Comparison of ENCODE assay signal across 37 mouse cellular contexts in the genomic region with DNA sequence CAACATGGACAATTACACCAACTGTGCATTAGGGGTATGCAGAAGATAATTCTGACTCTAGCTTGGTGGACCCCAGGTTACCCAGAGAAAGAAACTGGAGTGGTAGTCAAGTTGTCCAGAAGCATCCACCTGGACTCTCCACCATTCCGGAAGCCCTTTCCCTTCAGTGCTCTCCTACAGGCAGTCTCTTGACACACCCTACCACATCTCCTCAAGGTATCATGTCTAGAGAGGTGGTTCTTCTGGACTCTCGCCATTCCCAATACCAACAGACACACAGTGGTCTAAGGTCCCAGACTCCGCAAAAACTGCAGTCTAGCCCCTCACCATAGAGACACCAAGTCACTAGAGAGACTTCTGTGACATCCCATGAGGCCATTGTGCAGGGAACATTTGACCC. TPM values are rescaled to one million over a fixed set of nuclear protein-coding genes. Genes with fewer than 3 reads are reported as not detected.
"Had no signal": no experiment of that assay in that cellular context is flagged by ENCODE, and none has a peak within 500 bp of the region (broad histone marks: within the 10 kb centered on the region; RNA-seq: fewer than 3 reads in every experiment).

A gene (plus strand): TSS at position 301 of the 400 bp plus-strand sequence.

- H3K27me3 ChIP-seq: limb, embryonic 12.5 days; limb, embryonic 13.5 days; limb, embryonic 15.5 days; liver, embryonic 12.5 days; liver, embryonic 15.5 days; lung, embryonic 15.5 days; megakaryocyte, embryonic 14.5 days; midbrain, embryonic 12.5 days; midbrain, embryonic 13.5 days; midbrain, embryonic 15.5 days had no signal

- H3K4me1 ChIP-seq: limb, embryonic 10.5 days; limb, embryonic 12.5 days; limb, embryonic 13.5 days; limb, embryonic 15.5 days; liver, embryonic 12.5 days; liver, embryonic 13.5 days; liver, embryonic 15.5 days; lung, embryonic 15.5 days; midbrain, embryonic 10.5 days; midbrain, embryonic 12.5 days; midbrain, embryonic 13.5 days; midbrain, embryonic 15.5 days had no signal

- H3K27ac ChIP-seq: left cerebral cortex, adult 2 months; limb, embryonic 10.5 days; limb, embryonic 12.5 days; limb, embryonic 13.5 days; limb, embryonic 15.5 days; liver, embryonic 12.5 days; liver, embryonic 13.5 days; liver, embryonic 14.5 days; liver, embryonic 15.5 days; lung, embryonic 15.5 days; macrophage; midbrain, embryonic 10.5 days; midbrain, embryonic 12.5 days; midbrain, embryonic 13.5 days; midbrain, embryonic 15.5 days had no signal

- H3K4me3 ChIP-seq: left cerebral cortex, adult 2 months; limb, embryonic 10.5 days; limb, embryonic 12.5 days; limb, embryonic 13.5 days; limb, embryonic 15.5 days; liver, embryonic 12.5 days; liver, embryonic 13.5 days; liver, embryonic 15.5 days; lung, embryonic 15.5 days; megakaryocyte, embryonic 14.5 days; midbrain, embryonic 10.5 days; midbrain, embryonic 12.5 days; midbrain, embryonic 13.5 days; midbrain, embryonic 15.5 days; myocyte had no signal

- DNase-seq: left cerebral cortex, postnatal 4 days; liver; liver, embryonic 13.5 days; liver, postnatal 0 days; lung, adult 18-20 months; lung, adult 2 months; lung, embryonic 14.5 days; lung, postnatal 10 days; lung, postnatal 14 days; lung, postnatal 36 days; lung, postnatal 4 days; midbrain, embryonic 14.5 days had no signal

RNA-seq across cellular contexts. Expression of the gene that starts here (rescaled TPM):
- polyA plus RNA-seq: limb, embryonic 10.5 days; limb, embryonic 11.5 days; limb, embryonic 12.5 days; limb, embryonic 15.5 days; liver, adult 2 months; liver, embryonic 11.5 days; liver, embryonic 12.5 days; liver, embryonic 13.5 days; liver, embryonic 15.5 days; liver, embryonic 16.5 days; liver, postnatal 0 days; lung, adult 2 months; lung, embryonic 15.5 days; lung, embryonic 16.5 days; lung, postnatal 0 days; macrophage; midbrain, embryonic 10.5 days; midbrain, embryonic 11.5 days; midbrain, embryonic 14.5 days; midbrain, embryonic 15.5 days; midbrain, embryonic 16.5 days; midbrain, postnatal 0 days; myocyte had no signal
